Mouse (Mus musculus): ENCODE measurements around the gene Med20.

GRCm38 (mm10) chr17:47646683-47647082 lies 35.3 kb downstream of the Med20 start:
- TF ChIP-seq POLR2A (IDR thresholded peaks at IDR 0.05; ENCODE audit: low read depth, low read length): no peak
- peak; percentile 12; the same call in 1 of the 2 replicates for TF ChIP-seq CTCF (IDR thresholded peaks at IDR 0.05; ENCODE audit: extremely low read depth, insufficient read depth, insufficient read length, insufficient replicate concordance)

Measured in spleen, adult 2 months (tissue).